Mouse (Mus musculus) heart, postnatal 0 days (tissue): ENCODE measurements at regions not wholly inside any gene's neighbourhood (a gene's known extent, or its start where the extent isn't known, plus 50 kb on each side); places are given as distances from the start of the nearest gene placed in this dataset.
A peak's percentile ranks its signal among the peaks of the same experiment; 100 is the strongest.

Experiments
- ATAC-seq: fragments of 200-750 bp; cut with Nextera tagmentation; 2 replicates; pipeline ENCODE4 v1.8.0; 2017; ENCODE audit warnings: low read depth, moderate number of reproducible peaks, moderate library complexity; ENCODE audit not compliant: insufficient read depth
- DNase-seq: peaks from one replicate; pipeline ENCODE4 v3.0.0-alpha.2; 2016; ENCODE audit warnings: low spot score
- H3K27ac ChIP-seq: fragments of 300-500 bp; sonication (generic); 2 replicates; pipeline ENCODE4 v1.5.1; 2014; ENCODE audit warnings: low read depth, mild to moderate bottlenecking
- H3K27me3 ChIP-seq: fragments of 300-500 bp; sonication (generic); 2 replicates; pipeline ENCODE4 v1.6.1; 2014; ENCODE audit warnings: low read length, mixed read lengths; ENCODE audit not compliant: control insufficient read depth, insufficient read depth
- H3K36me3 ChIP-seq: fragments of 300-500 bp; sonication (generic); replicated peaks from 2 replicates; pipeline ENCODE4 v1.6.1; 2014; ENCODE audit warnings: low read length, mixed read lengths; ENCODE audit not compliant: control insufficient read depth, insufficient read depth
- H3K4me1 ChIP-seq: fragments of 300-500 bp; sonication (generic); 2 replicates; pipeline ENCODE4 v1.6.1; 2014; ENCODE audit warnings: antibody characterized with exemption; ENCODE audit not compliant: control insufficient read depth, insufficient read depth
- H3K4me2 ChIP-seq: fragments of 300-500 bp; sonication (generic); 2 replicates; pipeline ENCODE4 v1.6.1; 2014; ENCODE audit warnings: low read depth, mild to moderate bottlenecking, low read length, moderate library complexity
- H3K4me3 ChIP-seq: fragments of 300-500 bp; sonication (generic); 2 replicates; pipeline ENCODE4 v1.5.1; 2014; ENCODE audit warnings: low read depth, low read length
- H3K9ac ChIP-seq: fragments of 300-500 bp; sonication (generic); replicated peaks from 2 replicates; pipeline ENCODE4 v1.6.1; 2014; ENCODE audit warnings: low read depth, low read length, mixed read lengths
- H3K9me3 ChIP-seq: fragments of 300-500 bp; sonication (generic); replicated peaks from 2 replicates; pipeline ENCODE4 v1.6.1; 2016; ENCODE audit warnings: low read length; ENCODE audit not compliant: control insufficient read depth
- CTCF ChIP-seq: IDR thresholded peaks from 2 replicates; pipeline ENCODE4 v1.5.1; 2016; ENCODE audit warnings: antibody characterized with exemption, control low read depth, low read depth
- EP300 ChIP-seq: IDR thresholded peaks from 2 replicates; pipeline ENCODE4 v1.6.1; 2016; ENCODE audit warnings: antibody characterized with exemption, low read depth
- WGBS: fragments of 180-500 bp; shearing (Covaris S2); extraction: QIAGEN DNeasy Blood & Tissue Kit; methylation state at CpG from one replicate; pipeline ENCODE4 v1.1.7; 2014; 5-methylcytosine and 5-hydroxymethylcytosine counted together

DNA sequence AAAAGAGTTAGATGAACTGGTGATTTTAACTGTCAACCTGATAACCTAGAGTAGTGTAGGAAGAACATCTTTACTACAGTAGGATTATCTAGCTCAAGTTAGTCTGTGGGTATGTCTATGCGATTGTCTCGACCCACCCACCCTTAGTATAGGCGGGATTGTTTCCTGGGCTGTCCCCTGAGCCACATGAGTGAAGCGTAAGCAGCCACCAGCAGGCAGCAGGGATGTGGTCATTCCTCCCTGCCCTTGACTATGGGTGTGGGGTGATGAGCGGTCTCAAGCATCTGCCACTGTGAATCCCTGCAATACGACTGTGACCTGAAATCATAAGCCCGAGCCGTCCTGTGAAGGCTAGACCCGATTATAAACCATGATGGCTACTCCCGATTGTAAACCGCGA, 184.9 kb downstream of the Unc5cl start:
- H3K27me3 ChIP-seq: no peaks in the 10 kb centered on the region
- H3K4me3 ChIP-seq: no peak overlapping the region
- H3K9me3 ChIP-seq: no peaks in the 10 kb centered on the region
- no peaks in the 10 kb centered on the region for H3K4me1 ChIP-seq
- no peak overlapping the region for H3K9ac ChIP-seq
- H3K36me3 ChIP-seq: no peaks in the 10 kb centered on the region
- no peak for TF ChIP-seq CTCF
- TF ChIP-seq EP300: no peak
- H3K27ac ChIP-seq: no peak overlapping the region
- DNase-seq: no peak
- WGBS: 85% methylated on average over 12 of the region's 12 CpGs
- H3K4me2 ChIP-seq: no peak overlapping the region
- ATAC-seq: no peak

DNA sequence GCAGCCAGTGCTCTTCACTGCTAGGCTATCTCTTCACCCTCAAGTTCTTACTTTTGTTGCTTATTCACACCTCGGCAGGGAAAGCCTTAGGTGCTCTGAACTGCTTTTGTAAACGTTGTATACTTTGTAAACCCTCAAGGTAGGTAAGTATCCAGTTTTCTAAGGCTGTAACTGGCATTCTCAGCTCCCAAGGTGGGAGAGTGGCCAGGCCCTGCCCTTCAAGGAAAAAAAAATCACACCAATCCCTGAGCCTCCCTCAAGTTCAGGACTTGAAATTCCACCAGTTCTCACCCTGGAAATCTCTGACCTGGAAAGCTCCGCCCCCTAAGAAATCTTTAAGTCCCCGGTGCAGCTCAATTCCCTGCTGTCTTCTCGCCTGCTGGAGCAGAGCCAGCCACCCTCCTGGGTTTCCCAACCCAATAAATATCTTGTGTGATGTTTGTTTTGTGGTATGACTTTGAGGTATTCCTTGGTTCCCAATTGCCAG, 188.9 kb downstream of the Unc5cl start:
- Histone ChIP-seq H3K27me3 (peaks cover 3% of the 10 kb centered on the region; the same call in 1 of the 2 replicates), H3K9ac (no peak overlapping the region), H3K27ac (no peak overlapping the region), H3K4me2 (no peak overlapping the region), H3K36me3 (no peaks in the 10 kb centered on the region), H3K4me3 (no peak overlapping the region), H3K4me1 (no peaks in the 10 kb centered on the region), H3K9me3 (no peaks in the 10 kb centered on the region)
- DNase-seq (no peak), ATAC-seq (no peak)
- TF ChIP-seq EP300: no peak
- TF ChIP-seq CTCF: no peak
- WGBS: 19% methylated on average over 5 of the region's 5 CpGs

DNA sequence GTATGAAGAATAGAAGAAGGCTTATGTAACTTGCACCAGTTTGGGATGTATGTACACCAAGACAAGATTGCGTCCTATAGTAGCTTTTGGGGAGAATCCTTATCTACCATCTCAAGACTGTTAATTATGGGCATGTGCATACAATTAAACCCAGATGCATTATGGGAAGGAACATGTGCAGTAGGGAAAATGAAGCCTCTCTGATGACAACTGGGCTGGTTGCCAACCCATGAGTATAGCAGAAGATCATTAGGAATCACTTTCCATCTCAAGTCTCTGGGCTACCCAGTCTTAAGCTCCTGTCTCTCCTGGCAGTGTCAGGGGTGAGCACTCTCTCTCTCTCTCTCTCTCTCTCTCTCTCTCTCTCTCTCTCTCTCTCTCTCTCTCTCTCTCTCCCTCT, 190.4 kb downstream of the Unc5cl start:
- no peak for DNase-seq
- peaks cover 3% of the 10 kb centered on the region; the same call in 1 of the 2 replicates for H3K27me3 ChIP-seq
- H3K27ac ChIP-seq: no peak overlapping the region
- no peaks in the 10 kb centered on the region for H3K36me3 ChIP-seq
- no peaks in the 10 kb centered on the region for H3K4me1 ChIP-seq
- H3K9me3 ChIP-seq: no peaks in the 10 kb centered on the region
- no peak overlapping the region for H3K4me2 ChIP-seq
- H3K9ac ChIP-seq: no peak overlapping the region
- no peak for TF ChIP-seq EP300
- 83% methylated on average over 1 of the region's 1 CpGs for WGBS
- H3K4me3 ChIP-seq: no peak overlapping the region
- ATAC-seq: no peak

DNA sequence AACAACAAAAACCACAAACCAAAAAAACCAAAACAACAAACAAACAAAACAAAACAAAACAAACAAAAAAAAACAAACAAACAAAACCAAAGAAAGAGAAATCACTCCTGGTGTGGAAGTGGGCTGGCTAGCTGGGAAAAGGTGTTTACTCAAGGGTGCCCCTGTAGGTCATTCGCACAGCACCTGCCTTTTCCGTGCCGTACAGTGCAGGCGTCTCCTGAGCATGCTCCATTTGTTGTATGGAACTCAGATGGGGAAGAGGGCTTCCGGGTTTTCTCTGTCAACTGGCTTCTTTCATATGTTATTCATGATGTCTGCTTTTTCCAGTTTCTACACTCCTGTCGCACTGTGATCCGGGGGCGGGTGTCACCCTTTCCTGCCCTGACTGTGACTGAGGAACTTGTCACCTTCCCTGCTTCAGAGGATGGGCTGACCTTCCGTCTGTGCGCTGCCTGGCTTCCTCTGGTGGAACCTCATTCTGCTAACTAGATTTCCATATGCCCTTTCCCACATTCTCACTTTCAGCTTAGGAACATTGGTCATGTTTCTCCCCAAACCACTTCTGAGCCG, 192.0 kb downstream of the Unc5cl start:
- Histone ChIP-seq H3K27ac (no peak overlapping the region), H3K9me3 (no peaks in the 10 kb centered on the region), H3K4me3 (peak overlapping the region; percentile 30), H3K4me1 (no peaks in the 10 kb centered on the region), H3K4me2 (peak overlapping the region; percentile 51), H3K27me3 (peaks cover 3% of the 10 kb centered on the region; the same call in 1 of the 2 replicates), H3K36me3 (no peaks in the 10 kb centered on the region), H3K9ac (no peak overlapping the region)
- ATAC-seq: no peak
- DNase-seq: no peak
- 41% methylated on average over 11 of the region's 11 CpGs for WGBS
- TF ChIP-seq EP300: no peak
- no peak for TF ChIP-seq CTCF

DNA sequence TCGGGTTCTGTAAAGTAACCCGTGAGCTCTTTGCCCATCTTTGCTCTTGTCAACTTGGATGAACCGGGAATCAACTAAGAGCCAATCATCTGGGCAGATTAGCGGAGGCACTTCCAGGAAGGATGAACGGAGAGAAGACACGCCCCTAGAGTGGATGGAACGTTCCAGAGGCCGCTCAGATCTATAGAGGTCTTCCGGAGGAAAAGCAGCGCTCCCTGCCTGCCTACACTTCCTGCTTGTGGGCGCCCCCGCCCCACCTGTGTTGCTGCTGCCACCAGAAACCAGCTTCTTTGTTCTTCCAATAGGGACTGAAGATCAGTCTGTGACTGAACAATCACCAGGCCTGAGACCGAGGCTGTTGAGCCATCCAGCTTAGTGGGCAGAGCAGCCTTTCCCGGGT, 192.7 kb downstream of the Unc5cl start:
- no peak overlapping the region for H3K9ac ChIP-seq
- no peak overlapping the region for H3K27ac ChIP-seq
- H3K36me3 ChIP-seq: no peaks in the 10 kb centered on the region
- ATAC-seq (no peak), DNase-seq (no peak)
- H3K4me3 ChIP-seq: peak overlapping the region; percentile 30
- H3K4me2 ChIP-seq: peak overlapping the region; percentile 51
- WGBS: 43% methylated on average over 14 of the region's 14 CpGs
- peaks cover 3% of the 10 kb centered on the region; the same call in 1 of the 2 replicates for H3K27me3 ChIP-seq
- no peaks in the 10 kb centered on the region for H3K4me1 ChIP-seq
- H3K9me3 ChIP-seq: no peaks in the 10 kb centered on the region
- TF ChIP-seq EP300 (no peak), CTCF (no peak)

DNA sequence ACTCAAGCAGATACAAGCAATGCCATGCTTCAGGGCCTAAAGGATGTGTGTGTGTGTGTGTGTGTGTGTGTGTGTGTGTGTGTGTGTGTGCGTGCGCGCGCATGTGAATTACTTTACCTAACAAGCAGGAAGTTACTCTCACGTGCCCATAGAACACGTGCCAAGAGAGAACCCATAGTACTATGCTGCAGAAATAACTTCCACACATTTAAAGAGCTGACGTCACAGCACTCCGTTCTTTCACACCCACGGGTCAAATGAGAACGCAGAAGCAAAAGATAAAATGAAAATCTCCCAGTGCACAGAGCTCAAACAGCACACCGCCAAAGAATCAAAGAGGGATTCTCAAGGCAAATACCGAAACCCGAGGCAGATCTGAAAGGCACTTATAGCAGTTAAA, 195.9 kb downstream of the Unc5cl start:
- H3K9ac ChIP-seq: no peak overlapping the region
- no peak overlapping the region for H3K27ac ChIP-seq
- peaks cover 3% of the 10 kb centered on the region; the same call in 1 of the 2 replicates for H3K27me3 ChIP-seq
- H3K4me2 ChIP-seq: no peak overlapping the region
- ATAC-seq: no peak
- no peaks in the 10 kb centered on the region for H3K4me1 ChIP-seq
- no peak for TF ChIP-seq CTCF
- TF ChIP-seq EP300: no peak
- H3K9me3 ChIP-seq: 0 out of 2 replicates have a peak, but pooled peaks cover 6% of the 10 kb centered on the region
- 71% methylated on average over 13 of the region's 13 CpGs for WGBS
- H3K4me3 ChIP-seq: no peak overlapping the region
- no peak for DNase-seq
- no peaks in the 10 kb centered on the region for H3K36me3 ChIP-seq
